Mouse (Mus musculus) heart, postnatal 36 days (tissue): Measurements from ENCODE around the gene Zc3h4. TPM values are rescaled to one million over a fixed set of nuclear protein-coding genes. Genes with fewer than 3 reads are reported as not detected.
A peak's percentile ranks its signal among the peaks of the same experiment; 100 is the strongest.

ENCODE experiments used
- DNase-seq, 2 experiments: peaks; one replicate each; pipeline ENCODE4 v3.0.0; 2021 to 2022
- intact Hi-C: fragments of 180-260 bp; cut with DNase I; formaldehyde crosslinking; loops from one replicate; pipeline ENCODE4 v1.15.1; 2025
- total RNA-seq, 2 experiments: library from RNA; stranded (reverse); gene quantifications; 2 replicates each; pipeline ENCODE4 v1.2.3; 2021

Gene Zc3h4
- total RNA-seq, 2 experiments from 2014 or later = 28.9 to 37.8 TPM

DNA sequence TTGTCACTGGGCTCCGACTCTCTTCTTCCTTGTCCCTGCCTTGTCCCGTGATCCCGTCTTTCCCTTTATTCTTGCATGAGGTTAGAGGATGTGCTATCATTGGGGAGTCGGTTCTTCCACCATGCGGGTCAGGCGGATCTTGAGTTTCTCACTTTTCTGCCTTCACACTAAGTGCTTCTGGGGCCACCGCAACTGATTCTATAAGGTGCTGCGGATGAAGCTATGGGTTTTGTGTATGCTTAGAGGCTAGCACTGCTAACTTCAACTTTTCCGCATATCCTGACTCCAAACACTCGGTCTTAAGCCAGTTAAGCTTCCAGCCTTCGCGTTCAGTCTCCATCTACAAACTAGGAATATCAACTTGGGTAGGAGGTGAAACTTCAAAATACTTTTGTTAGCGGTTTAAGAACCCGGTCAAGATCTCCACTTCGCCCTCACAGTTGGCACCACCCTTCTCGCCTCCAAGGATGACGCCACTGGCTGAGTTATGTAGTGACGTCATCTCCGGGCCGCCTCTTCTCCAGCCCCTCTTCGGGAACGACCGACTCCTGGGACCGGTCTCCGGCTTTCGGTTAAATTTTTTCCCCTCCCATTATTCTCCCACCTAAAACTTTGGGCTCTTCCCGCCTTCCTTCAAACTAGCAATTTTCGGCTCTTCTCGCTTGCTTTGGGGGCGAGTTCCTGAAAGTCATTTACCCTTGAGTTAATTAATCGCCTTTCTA, 1.5 kb upstream of the Zc3h4 start:
- intact Hi-C loops = loop anchor here (5.0 kb wide), 1 partner anchor 218 kb away; no protein-coding TSS in a partner anchor
- DNase-seq = peak; percentile 89 to 96

DNA sequence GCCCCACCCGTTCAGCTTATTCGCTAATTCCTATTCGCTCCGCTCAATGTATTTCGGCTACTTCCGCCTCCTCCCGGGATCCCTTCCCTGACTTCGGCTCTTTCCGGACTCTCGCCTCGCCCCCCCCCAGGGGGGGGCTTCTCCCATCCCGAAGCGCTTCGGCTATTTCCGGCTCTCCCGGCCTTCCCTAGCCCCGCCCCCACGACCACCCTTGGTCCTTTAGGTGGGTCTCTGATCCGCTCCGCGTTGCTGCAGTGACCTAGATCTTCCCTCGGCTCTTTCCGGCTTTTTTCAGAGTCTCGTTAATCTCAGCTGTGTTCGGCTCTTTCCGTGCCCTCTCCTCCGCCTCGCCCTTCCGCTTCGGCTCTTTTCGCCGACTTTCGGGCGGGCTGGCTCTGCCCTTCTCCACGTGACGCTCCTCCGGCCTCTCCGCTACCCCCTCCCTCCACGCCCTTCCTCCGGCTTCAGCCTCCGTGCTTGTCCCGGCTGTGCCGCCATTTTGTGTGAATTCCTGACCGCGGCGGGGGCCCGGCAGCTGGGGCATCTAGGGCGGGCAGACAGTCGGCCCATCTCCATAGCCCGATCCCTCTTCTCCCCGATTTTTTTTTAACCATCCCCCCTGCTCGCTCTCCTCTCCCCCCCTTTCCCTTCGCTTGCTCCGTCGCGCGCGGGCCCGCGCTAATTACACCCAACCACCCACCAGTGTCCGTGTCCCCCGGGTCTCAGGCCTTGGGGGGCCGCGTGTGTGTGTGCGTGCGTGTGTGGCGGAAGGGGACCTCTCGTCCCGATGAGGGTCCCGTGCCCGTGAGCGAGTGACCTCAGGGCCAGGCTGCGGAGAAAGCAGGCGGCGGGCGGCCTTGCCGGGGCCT, 656 bp upstream of the Zc3h4 start:
- intact Hi-C loops = loop anchor here (1.0 to 5.0 kb wide), 2 partner anchors 87 to 217 kb away; no protein-coding TSS in a partner anchor

DNA sequence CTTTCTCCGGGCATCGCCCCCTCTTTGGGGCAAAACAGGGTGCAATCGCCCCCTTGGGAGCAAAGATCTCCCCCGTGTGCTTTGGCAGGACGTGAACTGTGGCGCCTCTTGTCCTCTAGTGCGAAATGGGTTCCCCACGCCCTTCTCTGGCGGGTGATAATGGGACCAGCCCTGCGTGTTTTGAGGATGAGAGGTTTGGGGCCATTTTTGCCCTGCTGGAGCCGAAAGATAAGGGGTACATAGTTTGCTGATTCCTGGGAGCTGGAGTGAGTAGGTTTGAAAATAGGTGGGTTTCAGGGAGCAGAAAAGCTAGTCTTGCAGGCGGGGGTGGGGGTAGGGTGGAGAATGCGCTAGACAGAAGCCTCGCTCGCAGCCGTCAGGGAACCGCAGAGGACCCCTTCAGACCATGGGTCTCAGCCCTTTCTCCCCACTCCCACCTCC, 1.3 kb downstream of the Zc3h4 start:
- peak; percentile 57 to 69 for DNase-seq
- intact Hi-C loops = no loop called here

More for the DNA sequence above, 656 bp upstream of the Zc3h4 start:
- DNase-seq = peak; percentile 96 to 97

DNA sequence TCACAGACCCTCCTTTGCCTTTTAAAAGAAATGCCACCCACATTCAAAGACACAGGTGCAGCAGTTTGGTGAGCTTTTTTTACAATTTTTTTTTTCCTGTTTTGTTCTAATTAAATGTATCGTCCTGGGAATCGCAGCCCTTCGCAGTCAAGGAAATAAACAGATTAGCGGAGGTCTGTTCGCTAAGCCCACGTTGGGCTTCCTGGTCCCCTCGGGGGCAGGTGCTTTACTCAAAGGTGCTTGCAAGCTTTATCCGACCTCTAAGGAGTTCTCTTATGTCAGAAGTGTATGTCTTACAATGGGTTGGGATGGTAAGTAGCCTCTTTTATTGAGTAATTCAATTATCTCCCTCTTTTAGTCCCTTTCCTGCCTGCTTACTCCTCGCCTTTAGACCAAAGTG, 1.7 kb downstream of the Zc3h4 start:
- intact Hi-C loops = no loop called here
- peak in 1 of 2 experiments; percentile 22 for DNase-seq

DNA sequence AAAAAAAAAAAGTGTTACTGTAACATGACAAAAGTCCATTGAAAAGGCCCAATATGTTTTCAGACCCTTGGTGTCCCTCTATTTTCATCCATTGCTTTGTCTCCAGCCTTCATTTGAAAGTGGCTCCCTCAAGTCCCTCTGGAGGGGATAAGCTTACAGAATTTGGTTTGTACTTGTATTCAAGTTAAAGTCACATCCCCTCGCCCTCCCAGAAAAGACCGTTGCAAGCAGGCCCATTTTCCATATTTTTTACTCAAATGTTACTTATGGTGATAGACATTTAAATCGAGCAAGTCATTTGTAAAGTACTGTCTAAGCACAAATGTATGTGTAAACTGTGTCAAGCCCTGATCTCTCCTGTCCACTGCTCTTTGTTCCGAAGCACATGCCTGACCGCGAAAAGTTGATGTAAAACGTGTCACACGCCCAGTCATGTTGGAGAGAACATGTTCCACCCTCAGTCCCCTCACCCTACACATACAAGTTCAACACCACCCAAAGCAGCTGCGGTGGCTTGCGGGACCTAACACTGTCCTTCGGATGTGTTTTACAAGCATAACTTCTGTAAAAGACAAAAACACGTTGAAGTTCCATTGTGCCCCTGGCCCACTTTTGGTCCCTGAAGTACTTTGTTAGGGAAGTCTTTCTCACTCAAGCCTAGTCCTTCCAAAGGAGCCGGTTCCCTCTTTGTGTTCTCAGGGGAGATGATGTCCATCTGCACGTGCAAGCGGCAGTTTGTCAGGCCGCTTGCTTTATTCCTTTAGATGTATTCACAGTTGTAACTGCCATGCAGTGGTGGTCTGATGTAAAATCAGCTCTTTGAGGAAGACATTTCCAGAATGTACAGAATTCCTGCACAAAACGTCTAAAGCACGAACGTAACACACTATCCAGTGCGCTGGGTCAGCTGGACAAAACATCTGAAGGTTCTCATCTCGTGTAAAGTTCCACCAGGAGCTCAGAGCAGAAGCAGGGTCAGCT, 2.5 kb downstream of the Zc3h4 start:
- intact Hi-C loops = no loop called here
- DNase-seq = peak; percentile 40 to 60

DNA sequence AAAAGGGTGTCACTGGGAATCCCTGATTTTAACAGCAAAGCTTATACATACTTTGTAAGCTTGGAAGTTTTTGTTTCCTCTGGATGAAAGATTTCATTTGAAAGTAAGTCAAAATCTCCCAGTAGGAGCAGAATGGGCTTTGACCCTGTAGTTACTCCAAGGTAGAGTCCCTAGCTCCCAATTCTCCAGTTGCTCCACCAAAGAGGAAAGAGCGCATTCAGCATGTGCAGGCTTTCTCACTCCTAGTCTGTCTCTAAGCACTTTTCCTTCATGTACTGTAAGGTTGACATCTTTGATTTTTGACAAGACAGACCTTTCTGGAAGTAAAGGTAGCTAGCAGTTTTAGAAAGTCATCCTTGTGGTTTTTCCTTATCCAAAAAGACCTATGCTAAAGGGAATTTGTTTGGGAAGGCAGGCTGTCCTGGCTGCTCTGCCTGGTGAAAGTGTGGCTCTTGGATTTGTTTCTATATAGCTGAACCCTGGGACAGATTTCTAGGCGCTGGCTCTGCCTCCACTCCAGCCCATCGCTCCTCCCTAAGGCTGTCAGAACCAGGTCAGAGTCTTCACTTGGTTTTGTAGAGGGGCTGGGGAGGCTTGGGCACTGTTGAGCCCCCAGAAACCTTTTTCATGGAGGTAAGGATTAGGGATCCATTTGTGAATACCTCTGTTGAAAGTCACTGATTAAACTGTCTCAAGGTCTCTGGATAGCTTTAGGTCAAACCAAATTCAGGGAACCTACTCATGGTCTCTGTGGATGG, 3.8 kb downstream of the Zc3h4 start:
- intact Hi-C loops = no loop called here

DNA sequence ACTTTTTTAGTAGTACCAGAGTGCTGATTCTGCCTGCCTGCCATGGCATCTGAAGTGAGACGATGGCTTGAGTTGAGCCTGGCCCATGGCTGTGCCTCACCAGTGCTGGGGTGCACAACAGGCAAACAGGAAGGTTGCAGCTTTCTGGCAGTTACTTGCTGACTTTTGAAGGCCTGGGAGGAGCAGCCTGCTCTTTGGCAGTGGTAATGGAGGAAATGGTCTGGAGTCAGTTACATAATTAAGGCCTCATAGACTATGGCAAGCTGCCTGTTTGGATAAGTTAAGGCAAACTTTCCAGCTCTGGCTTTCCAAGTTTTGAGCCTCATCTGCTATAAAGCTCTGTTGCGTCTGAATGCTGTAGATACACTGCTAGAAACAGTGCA, 4.4 kb downstream of the Zc3h4 start:
- intact Hi-C loops = no loop called here
- peak; percentile 63 to 78 for DNase-seq

More for the DNA sequence above, 3.8 kb downstream of the Zc3h4 start:
- peak in 1 of 2 experiments; percentile 44 for DNase-seq

DNA sequence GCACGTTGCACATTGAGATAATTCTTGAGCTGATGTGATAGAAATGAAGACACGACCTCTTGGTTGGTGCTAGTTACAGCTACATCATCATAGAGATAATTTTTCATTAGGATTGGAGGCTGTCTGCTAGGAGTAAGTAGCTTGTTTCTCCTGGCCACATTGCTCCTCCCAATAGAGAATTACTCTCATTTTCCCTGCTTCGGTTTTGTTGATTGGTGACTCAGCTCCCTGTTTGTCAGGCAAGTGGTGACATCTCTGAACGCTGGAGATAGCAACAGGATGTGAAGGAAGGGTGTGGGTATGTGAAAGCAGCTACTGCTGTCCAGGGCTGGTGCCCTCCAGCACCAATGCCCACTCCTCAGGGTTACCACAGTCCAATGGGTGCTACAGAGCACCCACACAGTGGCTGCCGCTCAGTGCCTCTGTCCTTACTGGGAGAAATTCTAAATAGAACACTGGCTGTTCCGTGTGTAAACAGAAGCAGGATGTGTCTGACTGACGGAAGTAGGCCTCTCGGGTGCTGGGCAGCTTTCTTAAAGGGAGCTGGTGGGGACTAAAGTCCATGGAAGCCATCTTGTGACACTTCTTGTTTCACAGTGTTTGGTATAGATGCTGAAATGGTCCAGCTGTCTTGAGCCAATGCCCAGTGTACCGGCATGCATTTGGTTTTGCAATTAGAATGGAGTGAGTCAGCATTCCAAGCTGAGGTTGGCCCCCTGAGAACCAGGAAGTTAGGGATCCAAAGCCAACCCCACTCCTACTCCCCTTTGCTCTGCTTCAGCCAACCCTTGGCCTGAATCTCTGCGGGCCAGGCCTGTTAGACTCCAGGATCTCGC, 5.0 kb downstream of the Zc3h4 start:
- peak; percentile 71 to 78 for DNase-seq
- intact Hi-C loops = no loop called here

DNA sequence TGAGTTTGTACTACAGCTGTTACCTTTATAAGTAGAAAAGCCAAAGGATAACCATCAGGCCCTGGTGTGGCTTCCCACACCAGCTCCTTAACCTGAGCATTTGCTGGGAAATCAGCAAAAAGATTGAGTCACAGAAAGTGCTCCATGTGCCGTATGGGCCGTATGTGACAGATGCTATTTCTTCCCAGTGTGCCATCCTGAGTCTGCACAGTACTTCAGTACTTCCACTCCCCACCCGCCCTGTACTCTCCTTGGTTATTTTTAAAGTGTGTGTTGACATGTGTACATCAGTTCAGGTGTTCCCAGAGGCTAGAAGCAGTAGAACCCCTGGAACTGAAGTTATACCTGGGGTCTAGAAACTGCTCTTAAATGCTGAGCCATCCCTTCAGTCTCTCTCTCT, 6.3 kb downstream of the Zc3h4 start:
- intact Hi-C loops = no loop called here
- no peak for DNase-seq

DNA sequence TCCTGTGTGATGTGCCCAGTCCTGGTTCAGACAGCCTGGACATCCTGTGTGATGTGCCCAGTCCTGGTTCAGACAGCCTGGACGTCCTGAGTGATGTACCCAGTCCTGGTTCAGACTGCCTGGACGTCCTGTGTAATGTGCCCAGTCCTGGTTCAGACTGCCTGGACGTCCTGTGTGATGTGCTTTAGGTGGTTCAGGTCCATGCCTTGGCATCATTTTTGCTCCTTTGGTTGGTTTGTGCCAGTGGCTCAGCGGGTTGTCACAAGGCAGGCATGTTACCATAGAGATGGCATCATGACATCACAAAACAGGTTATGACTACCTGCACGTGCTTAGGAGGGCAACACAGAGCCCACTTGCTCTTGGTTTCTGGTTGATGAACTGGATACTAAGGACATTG, 10.4 kb downstream of the Zc3h4 start:
- intact Hi-C loops = no loop called here
- no peak for DNase-seq

DNA sequence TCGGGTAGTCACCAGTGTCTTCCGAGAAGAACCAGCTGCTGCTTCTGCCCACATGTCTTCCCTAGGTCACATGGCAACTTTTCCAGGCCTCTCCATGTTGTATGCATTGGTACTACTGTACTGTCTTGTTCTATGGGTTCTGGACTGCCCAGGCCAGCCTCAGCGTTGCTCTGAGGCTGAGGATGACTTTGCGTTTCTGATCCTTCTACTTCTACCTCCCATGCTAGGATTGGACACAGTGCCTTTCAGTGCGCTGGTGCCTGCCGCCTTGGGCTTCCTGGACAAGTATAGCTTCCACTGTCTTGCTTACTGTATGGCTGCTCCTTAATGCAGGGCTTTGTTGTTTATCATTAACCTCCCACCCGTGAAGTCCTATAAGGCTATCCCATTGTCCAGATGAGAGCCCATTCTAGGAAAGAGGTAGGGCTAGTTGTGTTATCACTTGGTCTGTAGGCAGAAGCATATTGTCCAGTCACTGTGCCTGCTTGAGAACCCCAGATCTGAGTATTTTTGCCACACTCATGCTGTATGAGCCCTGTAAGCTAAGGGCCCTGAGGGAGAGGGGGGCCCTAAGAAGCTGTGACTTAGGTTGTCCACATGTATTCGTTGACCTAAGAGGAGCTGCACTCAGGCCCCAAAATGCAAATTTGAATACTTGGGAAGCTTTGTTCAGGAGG, 11.6 kb downstream of the Zc3h4 start:
- intact Hi-C loops = no loop called here

DNA sequence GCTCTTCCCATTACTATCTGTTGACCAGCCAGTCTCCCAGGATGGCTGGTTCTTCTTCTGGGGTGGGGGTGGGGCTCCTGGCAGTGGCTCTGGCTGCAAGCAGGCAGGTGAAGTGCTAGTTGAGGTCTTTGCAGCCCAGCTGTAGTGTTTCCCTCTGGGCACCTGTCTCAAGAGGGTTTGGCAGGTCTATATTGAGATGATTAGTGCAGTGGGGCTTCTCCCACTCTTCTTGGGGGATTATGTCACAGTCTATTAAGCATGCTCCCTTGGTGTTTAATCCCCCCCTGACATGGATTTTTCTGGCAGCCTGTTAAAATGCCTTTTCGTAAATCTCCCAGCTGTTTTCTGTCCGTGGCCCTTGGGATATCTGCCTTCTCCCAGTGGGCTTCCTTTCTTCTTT, 12.2 kb downstream of the Zc3h4 start:
- intact Hi-C loops = no loop called here
- DNase-seq = no peak

More for the DNA sequence above, 11.6 kb downstream of the Zc3h4 start:
- no peak for DNase-seq

DNA sequence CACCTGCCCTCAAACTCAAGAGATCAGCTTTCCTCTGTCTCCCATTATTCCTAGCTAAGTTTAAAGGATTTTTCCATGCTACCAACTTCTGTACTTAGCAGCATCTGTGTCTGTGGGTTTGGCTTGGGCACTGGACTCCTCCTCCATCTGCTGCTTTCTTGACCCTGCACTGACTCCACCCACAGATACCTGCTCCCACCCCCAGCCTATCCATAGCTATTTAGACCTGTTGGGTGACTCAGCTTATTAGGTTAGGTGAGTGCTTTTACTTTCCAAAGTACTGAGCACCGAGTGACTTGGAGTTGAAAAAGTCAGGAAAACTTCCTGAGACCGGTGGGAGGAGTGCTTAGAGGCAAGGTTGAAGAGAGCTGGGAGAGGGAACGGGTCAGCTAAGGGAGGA, 14.7 kb downstream of the Zc3h4 start:
- DNase-seq = no peak
- intact Hi-C loops = no loop called here

DNA sequence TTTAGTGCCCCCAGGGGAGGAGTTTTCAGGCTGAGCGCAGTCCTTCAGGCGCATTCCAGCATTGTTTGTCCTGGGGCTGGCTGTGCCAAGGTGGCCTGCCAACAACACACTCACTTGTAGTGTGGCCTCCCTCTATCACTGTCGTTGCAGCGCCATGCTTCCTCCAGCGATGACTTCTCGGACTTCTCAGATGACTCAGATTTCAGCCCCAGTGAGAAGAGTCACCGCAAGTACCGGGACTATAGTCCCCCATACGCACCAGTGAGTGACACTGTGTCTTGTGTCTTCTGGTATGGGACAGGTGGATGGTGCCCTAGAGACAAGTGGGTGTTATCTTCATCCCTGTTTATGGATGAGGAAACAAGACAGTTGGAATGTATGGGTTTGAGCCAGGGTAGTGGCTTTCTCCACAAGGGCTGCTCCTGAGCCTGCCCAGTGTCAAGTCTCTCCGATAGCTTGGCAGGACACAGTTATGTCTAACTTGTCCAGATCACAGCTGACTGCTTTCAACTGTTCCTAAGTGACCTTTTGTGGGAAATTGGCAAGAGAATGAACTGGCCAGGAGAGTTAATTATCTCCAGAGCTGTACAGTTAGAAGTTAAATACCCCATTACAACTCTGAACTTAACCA, 16.5 kb downstream of the Zc3h4 start:
- intact Hi-C loops = no loop called here
- DNase-seq = peak; percentile 44 to 72

DNA sequence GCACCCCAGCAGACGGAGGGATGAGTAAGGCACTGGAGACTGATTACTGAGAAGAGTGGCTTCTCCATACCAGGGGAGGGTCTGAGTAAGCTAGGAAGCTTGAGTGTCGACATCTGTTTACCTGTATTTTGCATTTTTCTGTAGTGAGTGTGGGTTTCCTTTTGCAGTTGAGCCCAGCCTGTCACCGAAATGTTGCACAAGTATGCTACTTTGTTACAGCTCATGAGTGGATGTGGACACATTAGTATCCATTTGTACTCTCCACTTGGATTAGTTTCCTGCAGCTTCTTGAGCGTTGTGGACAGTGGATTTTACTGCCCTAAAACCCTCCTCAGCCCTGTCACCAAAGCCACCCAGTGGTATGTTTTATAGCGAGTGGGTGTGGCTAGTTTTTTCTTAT, 18.0 kb downstream of the Zc3h4 start:
- no peak for DNase-seq
- intact Hi-C loops = no loop called here

DNA sequence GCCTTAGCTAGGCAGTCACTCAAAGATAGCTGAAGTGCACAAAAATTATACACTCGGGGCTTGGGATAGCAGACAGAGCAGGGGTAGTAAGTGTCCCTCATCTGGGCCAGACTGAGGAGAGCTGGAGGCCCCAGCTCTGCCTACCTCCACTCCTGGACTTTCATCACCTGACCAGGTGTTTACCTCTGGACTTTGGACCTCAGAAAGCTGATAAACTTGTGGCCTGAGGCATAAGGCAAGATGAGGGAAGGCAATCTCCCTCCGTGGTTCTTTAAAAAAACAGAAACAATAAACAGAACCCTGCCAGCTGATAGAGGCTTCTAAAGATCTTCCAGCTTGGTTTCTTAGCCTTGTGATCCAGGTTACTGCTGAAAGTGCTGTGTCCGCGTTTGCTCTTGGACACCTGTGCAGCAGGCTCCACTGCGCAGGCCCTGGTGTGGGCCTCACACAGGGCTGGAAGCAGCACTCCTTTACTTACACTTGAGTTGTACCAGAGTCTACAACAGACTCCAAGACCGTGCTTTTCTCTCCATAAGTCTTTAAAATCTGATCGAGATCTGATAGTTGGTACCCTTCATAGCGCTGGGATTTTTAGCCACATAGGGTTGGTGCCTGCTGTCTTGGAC, 19.9 kb downstream of the Zc3h4 start:
- DNase-seq = no peak
- intact Hi-C loops = loop anchor here (10.0 kb wide), 1 partner anchor 46 kb away; no protein-coding TSS in a partner anchor

DNA sequence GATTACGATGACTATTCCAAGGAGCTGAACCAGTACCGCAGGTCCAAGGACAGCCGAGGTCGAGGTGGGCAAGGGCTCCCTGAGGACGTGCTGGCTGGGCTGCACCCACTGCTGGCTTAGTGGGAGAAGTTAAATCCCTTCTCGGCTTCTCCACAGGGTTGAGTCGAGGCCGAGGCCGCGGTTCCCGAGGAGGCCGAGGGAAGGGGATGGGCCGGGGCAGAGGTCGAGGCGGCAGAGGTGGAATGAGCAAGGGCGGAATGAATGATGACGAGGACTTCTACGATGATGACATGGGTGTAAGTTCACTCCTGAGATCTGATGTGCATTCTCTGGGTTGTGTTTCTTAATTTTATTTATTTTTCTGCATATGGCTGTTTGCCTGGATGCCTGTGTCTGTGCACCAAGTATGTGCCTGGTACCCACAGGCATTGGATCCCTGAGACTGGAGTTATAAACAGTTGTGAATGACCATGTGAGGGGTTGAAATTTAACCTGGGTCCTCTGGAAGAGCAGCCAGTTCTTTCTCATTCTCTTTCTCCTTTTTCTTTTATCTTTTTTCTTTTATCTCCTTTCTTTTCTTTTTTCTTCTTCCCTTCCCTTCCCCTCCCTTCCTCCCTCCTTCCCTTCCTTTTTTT, 21.6 kb downstream of the Zc3h4 start:
- no peak for DNase-seq
- intact Hi-C loops = loop anchor here (10.0 kb wide), 1 partner anchor 48 kb away; no protein-coding TSS in a partner anchor
